Mouse (Mus musculus) E14TG2a.4 (cell line): ENCODE results near the gene Cdh18.

ENCODE experiments used
- H3K27me3 ChIP-seq: 2 replicates; pipeline ENCODE4 v1.6.1; 2014; ENCODE audit warnings: low read length, control low read depth; ENCODE audit not compliant: insufficient read depth
- H3K36me3 ChIP-seq: 2 replicates; pipeline ENCODE4 v1.6.1; 2014; ENCODE audit warnings: low read length, control low read depth; ENCODE audit not compliant: insufficient read depth
- H3K4me1 ChIP-seq: replicated peaks from 2 replicates; pipeline ENCODE4 v1.6.1; 2014; ENCODE audit warnings: low read depth, low read length, control low read depth
- H3K4me3 ChIP-seq: replicated peaks from 2 replicates; pipeline ENCODE4 v1.5.1; 2014; ENCODE audit warnings: mild to moderate bottlenecking, low read length
- H3K9me3 ChIP-seq: 2 replicates; pipeline ENCODE4 v1.6.1; 2014; ENCODE audit warnings: low read length, control low read depth
- CTCF ChIP-seq: conservative IDR thresholded peaks from 2 replicates; pipeline ENCODE4 v1.5.1; 2014; ENCODE audit warnings: low read length
- NANOG ChIP-seq: IDR thresholded peaks from 2 replicates; pipeline ENCODE4 v1.6.1; 2014; ENCODE audit warnings: borderline replicate concordance, low read length, mixed read lengths
- POU5F1 ChIP-seq: IDR thresholded peaks from 2 replicates; pipeline ENCODE4 v1.6.1; 2014; ENCODE audit warnings: low read length, borderline replicate concordance

The Cdh18 gene

DNA sequence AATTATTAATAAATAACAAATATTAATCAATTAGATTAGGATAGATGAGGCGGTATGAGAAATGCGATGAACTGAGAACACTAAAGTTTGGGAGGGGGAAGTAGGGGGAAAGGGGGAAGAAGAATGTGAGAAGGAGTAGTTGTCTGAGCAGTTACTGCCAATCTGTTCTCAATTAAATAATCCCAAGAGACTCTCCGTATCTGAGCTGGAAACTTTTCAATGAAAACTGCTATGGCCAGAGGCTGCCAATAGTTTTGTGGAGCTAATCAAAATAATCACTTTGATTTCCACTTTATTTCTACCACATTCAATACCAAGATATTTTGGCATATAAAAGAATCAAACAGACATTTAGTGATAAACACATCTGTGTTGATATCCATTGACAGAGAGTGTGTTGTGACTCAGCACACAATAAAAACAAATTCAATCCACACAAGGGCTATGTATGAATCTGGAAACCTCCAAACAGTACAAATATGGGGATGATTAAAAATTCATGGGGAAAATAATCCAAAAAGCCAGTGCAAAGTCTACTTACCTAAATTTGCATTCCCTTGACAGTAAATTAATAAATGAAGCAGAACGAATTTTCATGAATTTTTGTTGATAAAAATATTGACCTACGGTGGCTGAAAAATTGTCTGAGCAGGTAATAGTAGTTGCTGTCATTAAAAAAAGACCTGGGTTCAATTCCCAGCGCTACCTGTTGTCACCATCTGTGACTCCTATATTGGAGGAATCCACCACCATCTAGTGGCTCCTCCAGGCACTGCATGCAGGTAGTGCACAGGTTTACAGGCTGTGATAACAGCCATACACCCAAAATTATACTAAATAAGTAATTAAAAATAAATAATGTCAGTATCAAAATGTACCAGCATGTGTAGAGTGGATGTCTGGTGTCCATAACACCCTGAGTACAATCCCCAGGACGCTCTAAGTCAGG is 922.0 kb downstream of the Cdh18 start:
- Histone ChIP-seq H3K36me3 (no peaks in the 10 kb centered on the region), H3K4me1 (no peaks in the 10 kb centered on the region), H3K4me3 (no peak overlapping the region), H3K9me3 (no peaks in the 10 kb centered on the region), H3K27me3 (no peaks in the 10 kb centered on the region)
- no peak for TF ChIP-seq POU5F1
- TF ChIP-seq NANOG = no peak
- TF ChIP-seq CTCF = peak; percentile 71

GRCm38 (mm10) chr15:23486306-23486705 is 937.5 kb downstream of the Cdh18 start:
- Histone ChIP-seq H3K27me3 (no peaks in the 10 kb centered on the region), H3K4me3 (no peak overlapping the region), H3K36me3 (no peaks in the 10 kb centered on the region), H3K9me3 (0 out of 2 replicates have a peak, but pooled peaks cover 3% of the 10 kb centered on the region), H3K4me1 (no peaks in the 10 kb centered on the region)
- peak; percentile 38 for TF ChIP-seq CTCF
- no peak for TF ChIP-seq POU5F1
- TF ChIP-seq NANOG = no peak

DNA sequence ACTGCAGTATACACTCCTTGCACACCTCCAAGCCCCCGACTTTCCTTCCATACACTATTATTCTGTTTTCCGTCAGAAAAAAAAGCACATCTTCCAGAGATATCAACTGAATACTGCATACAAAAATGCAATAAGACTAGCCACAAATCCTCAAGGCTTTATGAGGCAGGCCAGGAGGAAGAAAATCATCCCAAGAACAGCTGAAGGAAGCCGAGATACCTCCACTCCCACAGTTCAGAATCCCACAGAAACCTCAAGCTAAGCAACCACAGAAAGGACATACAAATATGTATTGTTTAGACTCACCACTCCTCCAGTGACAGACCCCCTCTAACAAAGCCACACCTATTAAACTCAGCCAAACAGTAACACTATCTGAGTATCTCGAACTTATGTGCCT is 957.7 kb downstream of the Cdh18 start:
- TF ChIP-seq NANOG (no peak), POU5F1 (no peak), CTCF (no peak)

GRCm38 (mm10) chr15:23509694-23510093 is 960.9 kb downstream of the Cdh18 start:
- Histone ChIP-seq H3K36me3 (no peaks in the 10 kb centered on the region), H3K27me3 (no peaks in the 10 kb centered on the region), H3K4me3 (no peak overlapping the region), H3K9me3 (peaks cover 11% of the 10 kb centered on the region), H3K4me1 (no peaks in the 10 kb centered on the region)
- no peak for TF ChIP-seq POU5F1
- TF ChIP-seq CTCF = no peak
- no peak for TF ChIP-seq NANOG

More for the DNA sequence above, 957.7 kb downstream of the Cdh18 start:
- Histone ChIP-seq H3K9me3 (peaks cover 12% of the 10 kb centered on the region), H3K4me1 (no peaks in the 10 kb centered on the region), H3K4me3 (no peak overlapping the region), H3K27me3 (no peaks in the 10 kb centered on the region), H3K36me3 (no peaks in the 10 kb centered on the region)

GRCm38 (mm10) chr15:23515786-23516185 is 967.0 kb downstream of the Cdh18 start:
- Histone ChIP-seq H3K4me1 (no peaks in the 10 kb centered on the region), H3K4me3 (no peak overlapping the region), H3K27me3 (no peaks in the 10 kb centered on the region), H3K9me3 (no peaks in the 10 kb centered on the region), H3K36me3 (no peaks in the 10 kb centered on the region)
- TF ChIP-seq POU5F1 (no peak), NANOG (no peak), CTCF (no peak)

- no peaks in the 10 kb centered on the region for H3K27me3 ChIP-seq
- H3K4me3 ChIP-seq = no peak overlapping the region
- H3K36me3 ChIP-seq = no peaks in the 10 kb centered on the region
- TF ChIP-seq POU5F1 (no peak), CTCF (no peak), NANOG (no peak)
- H3K9me3 ChIP-seq = peaks cover 10% of the 10 kb centered on the region; the same call in 1 of the 2 replicates
- H3K4me1 ChIP-seq = no peaks in the 10 kb centered on the region
Measured at GRCm38 (mm10) chr15:23518079-23518478, 969.3 kb downstream of the Cdh18 start.
